Mouse (Mus musculus): Measurements from ENCODE around the gene Map3k20.

Map3k20 gene

DNA sequence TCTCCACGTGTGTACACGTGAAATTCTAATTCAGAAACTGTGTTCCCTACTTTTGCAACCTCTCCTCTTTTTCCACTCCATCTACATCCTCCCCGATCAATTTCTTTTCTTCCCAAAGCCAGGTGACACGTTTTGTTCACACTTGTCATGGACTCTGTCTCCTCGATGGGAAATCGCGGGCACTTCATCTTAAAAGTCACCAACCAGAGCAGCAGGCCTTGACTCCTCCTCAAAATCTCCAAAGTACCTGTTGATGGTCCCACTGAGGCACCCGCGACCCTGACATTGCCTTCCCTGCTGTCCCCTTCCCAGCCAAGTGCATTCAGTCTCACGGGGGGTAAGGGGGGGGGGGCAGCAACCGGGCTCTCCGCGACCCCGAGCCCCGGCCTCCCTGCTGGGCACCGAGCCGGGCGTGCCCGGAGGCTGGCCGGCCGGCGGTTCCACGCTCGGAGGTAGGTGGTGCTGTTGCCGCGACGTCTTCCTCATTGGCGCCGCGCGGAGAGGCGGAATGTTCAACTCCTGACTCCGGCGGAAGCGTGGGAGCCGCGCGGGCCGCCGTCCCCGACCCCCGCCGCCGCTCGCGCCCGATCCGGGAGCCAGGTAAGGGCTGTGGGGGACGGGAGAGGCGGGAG is at the start of gene Map3k20:
TSS of gene Map3k20 (plus strand) at position 382 of the 632 bp plus-strand sequence.
- DNase-seq = peak; percentile 24

DNA sequence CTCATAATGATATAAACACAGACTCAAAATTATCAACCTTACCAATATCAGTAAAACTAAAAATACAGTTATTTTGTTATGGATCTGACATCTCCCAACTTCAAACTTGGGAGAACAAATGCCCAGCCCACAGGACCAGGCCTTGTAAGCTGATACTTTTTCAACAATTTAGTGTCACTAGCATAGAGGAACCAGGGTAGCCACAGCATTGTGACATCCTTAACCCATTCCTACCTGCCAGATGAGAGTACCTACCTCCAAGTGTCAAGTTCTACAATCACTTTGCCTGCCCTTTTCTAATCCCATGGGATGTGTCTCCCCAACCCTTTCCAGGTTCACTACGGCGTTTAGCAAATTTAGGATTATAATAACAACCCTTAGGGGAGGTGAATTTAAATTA is 47.0 kb upstream of the Map3k20 start:
- no peak for DNase-seq

GRCm38 (mm10) chr2:72238925-72239324 is 46.5 kb upstream of the Map3k20 start:
- DNase-seq = no peak

DNA sequence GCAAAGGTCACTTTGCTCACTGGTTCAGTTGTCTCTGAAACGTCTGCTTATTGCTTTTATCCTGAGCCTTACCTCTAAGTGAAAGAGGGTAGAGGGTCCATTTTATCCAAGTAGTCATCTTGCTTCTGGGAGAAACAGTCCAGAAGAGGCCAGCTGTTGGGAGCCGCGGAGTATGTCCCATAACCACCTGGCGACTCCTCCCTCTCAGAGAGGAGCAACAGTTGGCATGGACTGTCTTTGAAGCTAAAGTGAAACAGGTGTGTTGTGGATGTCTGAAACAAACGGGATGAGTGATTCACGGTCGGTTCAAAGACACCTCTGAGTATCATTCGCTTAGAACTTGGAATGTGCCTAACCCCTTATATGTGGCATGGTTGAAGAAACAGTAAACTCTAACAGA is 46.0 kb upstream of the Map3k20 start:
- no peak for DNase-seq

- DNase-seq = no peak
Measured at GRCm38 (mm10) chr2:72239993-72240392, 45.4 kb upstream of the Map3k20 start.

- DNase-seq = no peak
Measured at GRCm38 (mm10) chr2:72240691-72241090, 44.7 kb upstream of the Map3k20 start.

GRCm38 (mm10) chr2:72241714-72242472 is 43.5 kb upstream of the Map3k20 start:
- no peak for DNase-seq

DNA sequence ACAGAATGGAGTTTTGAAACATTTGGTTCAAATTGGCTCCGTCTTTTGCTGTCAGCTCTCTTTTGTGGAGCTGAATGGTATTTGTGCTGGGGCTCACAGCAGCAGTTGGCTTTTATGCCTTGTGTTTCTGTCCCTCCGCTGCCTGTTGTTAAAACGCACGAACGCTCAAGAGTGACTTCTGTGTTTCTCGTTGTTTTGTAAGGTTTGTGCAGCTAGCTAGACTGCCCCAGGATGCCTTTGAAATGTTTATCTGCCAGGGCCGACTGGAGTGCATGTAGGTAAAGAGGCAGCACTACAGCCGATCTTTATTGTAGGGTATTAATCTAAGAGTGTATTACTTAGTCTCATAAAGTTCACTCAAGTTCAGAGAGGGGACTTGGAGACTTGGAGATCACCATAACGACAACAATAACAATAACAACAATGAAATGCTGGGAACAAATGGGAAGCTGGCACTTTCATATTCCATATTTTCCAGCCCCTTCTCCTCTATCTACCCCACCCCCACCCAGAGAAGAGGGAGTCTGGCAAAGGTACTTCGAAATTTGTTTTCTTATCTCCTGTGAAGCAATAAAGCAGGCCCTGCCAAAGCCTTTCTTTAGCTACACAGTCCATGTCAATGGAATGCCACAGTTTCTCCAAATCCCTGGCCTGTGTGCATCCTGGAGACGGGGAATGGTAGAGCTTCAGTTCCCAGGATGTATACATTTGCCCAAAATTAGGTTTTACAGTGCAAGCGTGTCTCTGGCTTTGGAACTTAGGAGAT is 42.3 kb upstream of the Map3k20 start:
- no peak for DNase-seq

DNA sequence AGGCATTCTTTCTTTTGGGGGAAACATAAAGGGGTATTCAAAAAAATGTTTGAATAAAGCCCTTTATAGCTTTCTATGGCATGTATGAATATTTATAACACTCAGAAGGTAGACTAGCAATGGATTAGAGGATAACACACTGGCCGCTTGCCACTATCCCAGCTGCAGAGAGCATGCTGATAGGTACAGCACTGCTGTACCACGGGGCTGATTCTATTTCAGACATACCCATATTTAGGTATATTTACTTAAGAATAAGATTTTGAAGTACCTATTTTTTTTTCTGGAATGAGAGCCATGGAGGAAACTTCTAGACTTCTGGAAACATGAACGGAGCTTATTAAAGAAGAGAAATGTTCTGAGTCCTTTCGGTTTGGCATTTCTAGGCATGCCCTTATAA is 39.8 kb upstream of the Map3k20 start:
- DNase-seq = no peak

DNA sequence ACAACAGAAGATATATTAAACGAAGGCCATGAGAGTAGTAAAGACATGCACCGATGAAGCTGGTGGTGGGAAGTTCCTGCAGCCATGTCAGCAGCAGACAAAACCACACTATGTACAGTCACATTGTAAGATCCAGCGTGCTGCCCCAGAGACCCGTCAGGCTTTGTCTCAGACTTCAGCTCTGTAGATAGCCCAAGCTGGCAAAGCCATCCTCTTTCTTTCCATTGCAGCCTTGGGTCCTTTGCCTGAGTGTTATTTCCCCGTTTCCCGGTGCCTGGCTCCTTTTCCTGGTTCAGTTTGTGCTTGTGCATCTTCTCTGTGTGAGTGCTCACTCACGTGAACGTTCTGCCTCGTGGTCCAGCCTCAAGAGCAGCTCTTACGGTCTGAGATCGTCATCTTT is 39.1 kb upstream of the Map3k20 start:
- DNase-seq = no peak

DNA sequence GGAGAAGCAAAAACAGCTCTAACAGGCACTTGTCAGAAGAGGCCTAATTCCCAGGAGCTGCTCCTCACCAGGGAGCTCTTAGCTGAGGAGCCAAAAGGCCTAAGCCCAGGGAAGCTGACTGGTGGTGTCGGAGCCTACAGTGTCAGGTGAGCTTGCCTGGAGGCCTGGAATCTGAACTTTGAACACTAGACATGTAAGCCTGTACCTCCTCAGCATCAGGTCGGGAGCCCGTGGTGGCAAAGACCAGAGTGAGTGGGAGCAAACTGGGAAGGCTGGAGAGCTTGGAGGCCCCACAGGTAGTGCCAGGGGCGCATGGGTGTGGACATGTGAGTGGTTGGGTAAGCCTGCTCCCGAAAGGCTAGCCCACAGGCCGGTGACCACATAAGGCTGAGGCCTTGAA is 37.6 kb upstream of the Map3k20 start:
- DNase-seq = no peak

- DNase-seq = no peak
Measured at GRCm38 (mm10) chr2:72252510-72253505, 32.6 kb upstream of the Map3k20 start.

DNA sequence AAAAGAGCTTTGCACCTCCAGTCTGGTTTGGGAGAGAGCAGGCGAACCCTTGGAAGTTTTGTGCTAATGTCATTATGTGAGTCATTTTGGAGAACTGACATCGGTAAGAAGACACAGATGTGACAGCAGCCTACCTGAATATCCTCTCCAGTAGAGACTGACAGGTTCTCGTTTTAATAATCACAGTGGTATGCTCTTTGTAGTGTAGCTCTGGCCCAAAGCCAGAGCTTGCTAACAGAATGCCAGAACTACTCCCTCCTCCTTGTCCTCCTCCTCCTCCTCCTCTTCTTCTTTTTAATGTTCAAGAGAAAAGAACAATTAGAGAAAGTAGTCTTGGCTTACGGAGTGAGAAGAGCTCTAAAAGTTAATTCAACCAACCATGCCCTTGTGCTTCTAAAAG is 31.6 kb upstream of the Map3k20 start:
- no peak for DNase-seq

GRCm38 (mm10) chr2:72254813-72255582 is 30.4 kb upstream of the Map3k20 start:
- DNase-seq = no peak

DNA sequence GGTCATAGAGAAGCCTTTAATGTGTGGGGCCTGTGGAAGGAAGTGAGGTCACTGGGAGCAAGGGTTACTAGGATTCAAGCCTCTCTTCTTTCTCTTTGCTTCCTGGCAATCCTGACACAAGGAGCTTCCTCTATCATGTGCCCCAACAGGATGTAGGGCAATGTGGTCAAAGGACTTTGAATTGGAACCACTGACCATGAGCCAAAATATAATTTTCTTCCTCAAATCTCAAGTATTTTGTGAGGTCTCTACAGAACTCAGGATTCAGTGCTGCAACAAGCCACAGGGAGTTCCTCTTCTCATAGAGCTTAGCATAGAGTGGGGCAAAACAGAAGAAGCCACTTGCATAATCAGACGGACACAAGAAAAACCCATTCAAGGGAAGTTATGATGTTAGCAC is 24.7 kb upstream of the Map3k20 start:
- DNase-seq = no peak

GRCm38 (mm10) chr2:72262814-72263480 is 22.5 kb upstream of the Map3k20 start:
- no peak for DNase-seq

DNA sequence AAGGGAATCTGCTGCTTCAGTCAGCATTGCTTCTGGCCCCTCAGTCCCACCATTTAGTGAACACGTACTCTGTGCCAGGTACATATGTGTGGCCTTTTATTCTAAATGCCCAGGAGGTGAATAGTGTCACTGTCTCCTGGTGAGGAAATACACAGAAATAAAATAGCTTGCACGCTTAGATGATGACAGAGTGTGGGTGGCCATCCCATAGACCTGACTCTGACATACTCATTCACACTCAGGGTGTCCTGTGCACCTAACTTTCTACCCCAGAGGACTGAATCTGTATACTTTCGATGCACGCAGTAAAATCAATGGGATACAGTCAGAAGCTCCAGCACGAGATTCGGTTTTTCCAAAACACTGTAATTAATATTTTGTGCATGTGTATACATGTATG is 18.0 kb upstream of the Map3k20 start:
- no peak for DNase-seq

GRCm38 (mm10) chr2:72269651-72270341 is 15.6 kb upstream of the Map3k20 start:
- no peak for DNase-seq

- DNase-seq = no peak
Measured at GRCm38 (mm10) chr2:72278247-72278873, 7.1 kb upstream of the Map3k20 start.

DNA sequence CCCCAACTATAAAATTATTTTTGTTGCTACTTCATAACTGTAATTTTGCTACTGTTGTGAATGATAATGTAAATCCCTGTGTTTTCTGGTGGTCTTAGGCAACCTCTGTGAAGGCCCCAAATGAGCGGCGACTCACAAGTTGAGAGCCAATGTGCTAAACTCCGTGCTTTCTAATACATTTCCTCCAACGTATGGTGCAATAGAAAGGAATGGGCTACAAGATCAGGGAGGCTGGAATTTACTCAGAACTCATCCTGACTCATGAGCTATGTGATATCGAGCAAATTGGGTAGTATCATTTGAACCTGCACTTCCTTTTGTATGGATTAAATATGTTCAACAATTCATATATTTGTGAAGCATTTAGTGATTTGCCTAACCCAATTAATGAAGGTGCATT is 4.9 kb upstream of the Map3k20 start:
- no peak for DNase-seq
